In genomic region chr13:6157029-6157428, GRCm38 (mm10) we compare ENCODE assay signal across 23 mouse cellular contexts.
A peak's percentile ranks its signal among the peaks of the same experiment; 100 is the strongest.
DNase-seq lines count a peak whose midpoint lies in the region; ATAC-seq and TF ChIP-seq lines count a peak whose summit lies in the region.
"Had no signal": no experiment of that assay in that cellular context is flagged by ENCODE, and none has a peak within 500 bp of the region (broad histone marks: within the 10 kb centered on the region; RNA-seq: fewer than 3 reads in every experiment).

No protein-coding gene starts in this region.

- H3K36me3 ChIP-seq in kidney, embryonic 16.5 days (ENCODE audit: insufficient read depth, low read length), result no peaks in the 10 kb centered on the region
- no peaks in the 10 kb centered on the region for H3K36me3 ChIP-seq in myocyte (ENCODE audit: control insufficient read depth, insufficient read depth)
- H3K36me3 ChIP-seq: embryonic facial prominence, embryonic 13.5 days; heart, embryonic 13.5 days; hindbrain, embryonic 12.5 days; midbrain, embryonic 13.5 days had no signal

- DNase-seq in embryo, embryonic 10 days (ENCODE audit: low spot score), result peak; percentile 14
- no peak for DNase-seq in embryo, embryonic 9.5 days (ENCODE audit: extremely low spot score)
- DNase-seq in kidney, adult 9 months, result no peak
- DNase-seq in embryo, embryonic 11 days, result peak; percentile 36
- no peak for DNase-seq in layer of hippocampus, postnatal 25 days (ENCODE audit: extremely low spot score in 1 of 2, low spot score in 1 of 2)
- DNase-seq: adrenal gland, postnatal 14 days; cerebellum, adult 8-10 months; cerebellum, postnatal 36 days; gastrocnemius, postnatal 14 days; heart, adult 2 months; heart, postnatal 14 days; kidney, postnatal 10 days; lung, embryonic 14.5 days; thymus, adult 18-20 months; thymus, postnatal 36 days had no signal

- no peak overlapping the region for H3ac ChIP-seq in myocyte (ENCODE audit: control insufficient read depth, insufficient read length)

- no peaks in the 10 kb centered on the region for H3K27me3 ChIP-seq in kidney, embryonic 16.5 days (ENCODE audit: insufficient read depth, low read length)
- no peaks in the 10 kb centered on the region for H3K27me3 ChIP-seq in myocyte (ENCODE audit: control insufficient read depth, insufficient read depth, insufficient read length)
- H3K27me3 ChIP-seq: embryonic facial prominence, embryonic 13.5 days; heart, embryonic 13.5 days; hindbrain, embryonic 12.5 days; midbrain, embryonic 13.5 days had no signal

- 40% methylated on average over 3 of the region's 3 CpGs for WGBS in kidney, embryonic 16.5 days

- no peaks in the 10 kb centered on the region for H3K9me3 ChIP-seq in kidney, embryonic 16.5 days (ENCODE audit: low read length)
- H3K9me3 ChIP-seq: embryonic facial prominence, embryonic 13.5 days; heart, embryonic 13.5 days; hindbrain, embryonic 12.5 days; midbrain, embryonic 13.5 days had no signal

- ATAC-seq in kidney, embryonic 16.5 days (ENCODE audit: low FRiP score, low TSS enrichment), result 0 out of 2 replicates have a peak, but pooled peaks have one; percentile 6
- ATAC-seq: intestine, postnatal 0 days; midbrain, embryonic 13.5 days had no signal

- TF ChIP-seq POLR2A in myocyte (IDR thresholded peaks at IDR 0.05; ENCODE audit: insufficient read length, low read depth), result no peak

- H3K4me3 ChIP-seq in kidney, embryonic 16.5 days (ENCODE audit: low read length), result no peak overlapping the region
- H3K4me3 ChIP-seq in myocyte, result no peak overlapping the region
- H3K4me3 ChIP-seq: embryonic facial prominence, embryonic 13.5 days; heart, adult 2 months; heart, embryonic 13.5 days; hindbrain, embryonic 12.5 days; midbrain, embryonic 13.5 days had no signal

- no peaks in the 10 kb centered on the region for H3K79me2 ChIP-seq in myocyte (ENCODE audit: control insufficient read depth, insufficient read depth)

- H3K9ac ChIP-seq in kidney, embryonic 16.5 days (replicated peaks; ENCODE audit: low read length), result no peak overlapping the region
- H3K9ac ChIP-seq: embryonic facial prominence, embryonic 13.5 days; heart, embryonic 13.5 days; hindbrain, embryonic 12.5 days; liver, embryonic 14.5 days; lung, embryonic 14.5 days; midbrain, embryonic 13.5 days had no signal

- no peak overlapping the region for H3K27ac ChIP-seq in kidney, embryonic 16.5 days (ENCODE audit: low read length)
- H3K27ac ChIP-seq: embryonic facial prominence, embryonic 13.5 days; heart, adult 2 months; heart, embryonic 13.5 days; hindbrain, embryonic 12.5 days; liver, embryonic 14.5 days; midbrain, embryonic 13.5 days had no signal

- H3K4me2 ChIP-seq in kidney, embryonic 16.5 days (replicated peaks; ENCODE audit: low read depth, low read length), result no peak overlapping the region
- peak overlapping the region; percentile 24 for H3K4me2 ChIP-seq in myocyte (ENCODE audit: low read depth)
- H3K4me2 ChIP-seq: embryonic facial prominence, embryonic 13.5 days; heart, embryonic 13.5 days; hindbrain, embryonic 12.5 days; lung, embryonic 14.5 days; midbrain, embryonic 13.5 days had no signal

- no peaks in the 10 kb centered on the region for H3K4me1 ChIP-seq in kidney, embryonic 16.5 days (ENCODE audit: insufficient read depth, low read length)
- H3K4me1 ChIP-seq: heart, embryonic 13.5 days had no signal

TF ChIP-seq in myocyte, 11 proteins besides CTCF, POLR2A, EP300 and RAD21:
- TF ChIP-seq E2F4 (IDR thresholded peaks at IDR 0.05; ENCODE audit: insufficient read depth) (no peak), POLR2AphosphoS2 (IDR thresholded peaks at IDR 0.05; ENCODE audit: insufficient read length, low read depth) (no peak), USF1 (IDR thresholded peaks at IDR 0.05; ENCODE audit: low read depth) (no peak), TCF12 (IDR thresholded peaks at IDR 0.05; ENCODE audit: insufficient read depth, poor library complexity, severe bottlenecking) (no peak), REST (IDR thresholded peaks at IDR 0.05; ENCODE audit: insufficient read depth, insufficient read length) (no peak), MAX (IDR thresholded peaks at IDR 0.05; ENCODE audit: low read depth) (no peak), MYOG (IDR thresholded peaks at IDR 0.05; ENCODE audit: control insufficient read depth in 1 of 3, insufficient read depth in 1 of 3, insufficient read length in 2 of 3, low read depth in 2 of 3) (no peak), SRF (IDR thresholded peaks at IDR 0.05; ENCODE audit: control insufficient read depth, insufficient read length, low read depth) (no peak), MYOD1 (IDR thresholded peaks at IDR 0.05; ENCODE audit: control insufficient read depth in 1 of 3, insufficient read length in 2 of 3, low read depth in 2 of 3) (no peak), CEBPB (IDR thresholded peaks at IDR 0.05; ENCODE audit: insufficient read depth, poor library complexity, severe bottlenecking) (no peak), TCF3 (IDR thresholded peaks at IDR 0.05; ENCODE audit: insufficient read length, low read depth) (no peak)

Comparison
In these comparisons a context has a peak if more than half of its experiments do, and no peak if none do; other contexts are left out.
1. DNase-seq: peak in embryo, embryonic 10 days (single experiment) and embryo, embryonic 11 days (single experiment); none in embryo, embryonic 9.5 days (single experiment), kidney, adult 9 months (single experiment) and layer of hippocampus, postnatal 25 days (0 of 2).